Mouse (Mus musculus): ENCODE results near the gene L1td1. TPM values are rescaled to one million over a fixed set of nuclear protein-coding genes. Genes with fewer than 3 reads are reported as not detected.

L1td1 gene
- total RNA-seq, 2 experiments from 2014 or later, result not detected

GRCm38 (mm10) chr4:98743209-98743905 lies 16.8 kb downstream of the L1td1 start:
- no peak for DNase-seq

- no peak for DNase-seq
These were observed 17.3 kb downstream of the L1td1 start for GRCm38 (mm10) chr4:98743906-98744210.

- DNase-seq, result no peak
These were observed 27.9 kb downstream of the L1td1 start for GRCm38 (mm10) chr4:98754456-98754855.

- DNase-seq, result no peak
These were observed 29.6 kb downstream of the L1td1 start for GRCm38 (mm10) chr4:98756141-98756540.

- no peak for DNase-seq
These were observed 31.7 kb downstream of the L1td1 start for GRCm38 (mm10) chr4:98758012-98758821.

- DNase-seq, result no peak
These were observed 32.5 kb downstream of the L1td1 start for GRCm38 (mm10) chr4:98758872-98759518.

GRCm38 (mm10) chr4:98767134-98768133 lies 40.9 kb downstream of the L1td1 start:
- DNase-seq, result no peak

GRCm38 (mm10) chr4:98773785-98774184 lies 47.3 kb downstream of the L1td1 start:
- no peak for DNase-seq

GRCm38 (mm10) chr4:98776721-98777427 lies 50.3 kb downstream of the L1td1 start:
- no peak for DNase-seq

GRCm38 (mm10) chr4:98777464-98777863 lies 50.9 kb downstream of the L1td1 start:
- no peak for DNase-seq

- DNase-seq, result no peak
These were observed 51.7 kb downstream of the L1td1 start for GRCm38 (mm10) chr4:98778219-98778618.

- no peak for DNase-seq
These were observed 59.3 kb downstream of the L1td1 start for GRCm38 (mm10) chr4:98785851-98786250.

GRCm38 (mm10) chr4:98786281-98786680 lies 59.7 kb downstream of the L1td1 start:
- no peak for DNase-seq

Other genes with a start within 250 kb of the L1td1 start
- gene Kank4, start 90.8 kb downstream of the L1td1 start, total RNA-seq (2021), result 1 to 10 TPM; 1.1 to 2.6 TPM
- not detected for gene I0C0044D17Rik, start 97.1 kb downstream of the L1td1 start, total RNA-seq (2021)
- 10 to 100 TPM in 1 of 2 experiments, 1 to 10 TPM in 1; 9.5 to 10.2 TPM for gene Usp1, start 197.1 kb downstream of the L1td1 start, total RNA-seq (2021)

All from gastrocnemius, postnatal 25 days (tissue).